Mouse (Mus musculus) embryo, embryonic 11 days (tissue): Measurements from ENCODE around the gene Kansl1.
"Not testable (repeated sequence)": the region's sequence is repeated elsewhere in the genome, so short reads cannot be mapped to it uniquely, and the experiment has no call there.

Source experiments
- DNase-seq: peaks from one replicate; pipeline ENCODE4 v3.0.0-alpha.2; 2015

Kansl1 gene

DNA sequence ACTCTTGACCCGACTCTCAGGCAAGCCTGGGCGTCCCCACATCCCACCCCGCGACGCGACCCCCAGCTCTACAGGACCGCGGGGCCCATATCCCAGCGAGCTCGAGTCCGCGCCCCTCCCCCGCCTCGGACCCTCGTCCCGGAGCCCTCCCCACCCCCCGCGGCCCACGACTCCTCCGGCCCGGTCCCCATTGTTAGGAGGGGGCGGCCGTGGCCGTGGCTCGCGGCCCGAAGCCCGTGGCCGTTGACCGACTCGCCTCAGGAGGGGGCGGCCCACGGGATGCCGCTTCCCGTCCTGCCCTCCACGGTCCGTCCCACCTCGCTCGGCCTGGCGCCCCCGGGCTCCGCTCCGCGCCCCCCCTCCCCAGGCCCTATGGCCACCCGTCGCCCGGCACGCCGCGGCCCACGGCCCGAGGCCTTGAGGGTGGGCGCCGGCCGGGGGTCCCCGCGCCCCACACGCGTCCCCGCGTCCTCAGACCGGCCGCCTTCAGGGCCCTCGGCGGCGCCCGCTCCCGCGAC, at the start of gene Kansl1:
Gene Kansl1 (minus strand): TSS at position 111 of the 518 bp plus-strand sequence.
- DNase-seq, result peak; percentile 68

DNA sequence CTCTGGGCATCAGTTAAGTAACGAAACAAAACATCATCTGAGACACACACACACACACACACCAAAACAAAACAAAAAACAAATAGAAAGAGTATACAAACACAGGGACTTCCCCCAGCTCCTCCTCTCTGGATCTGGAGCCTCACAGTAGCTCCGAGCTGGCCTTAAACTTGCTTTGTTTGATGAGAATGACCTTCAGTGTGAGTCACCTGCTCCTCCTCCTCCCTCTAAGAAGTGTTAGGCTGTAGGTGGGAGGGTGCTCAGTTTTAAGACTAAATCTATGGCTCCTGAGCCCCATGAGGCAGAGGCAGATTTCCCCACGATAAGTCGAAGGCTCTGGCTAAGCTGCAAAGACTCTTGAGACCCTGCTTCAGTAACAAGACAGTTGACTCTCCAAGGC, 43.8 kb upstream of the Kansl1 start:
- no peak for DNase-seq

DNA sequence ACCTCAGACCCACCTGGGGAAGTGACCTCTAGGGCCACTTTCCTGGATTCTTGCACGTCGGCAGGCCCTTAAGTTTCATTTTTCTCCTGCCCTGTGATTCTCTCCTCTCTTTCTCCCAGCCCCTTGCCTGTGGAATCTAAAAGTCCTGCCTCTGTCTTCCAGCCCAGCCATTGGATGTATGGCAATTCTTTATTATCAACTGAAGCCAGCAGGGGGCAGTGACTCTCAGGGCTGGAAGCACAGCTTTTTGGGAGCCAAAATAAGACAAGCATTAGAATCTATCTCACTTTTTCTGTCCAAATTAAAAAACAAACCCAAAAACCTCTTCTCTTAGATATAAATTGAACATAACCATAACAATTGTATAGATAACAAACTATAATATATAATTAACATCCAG, 41.9 kb upstream of the Kansl1 start:
- peak; percentile 61 for DNase-seq

- no peak for DNase-seq
These were observed 39.8 kb upstream of the Kansl1 start for GRCm38 (mm10) chr11:104508455-104508854.

- DNase-seq, result no peak
These were observed 19.6 kb upstream of the Kansl1 start for GRCm38 (mm10) chr11:104488292-104488691.

- DNase-seq, result no peak
These were observed 13.3 kb upstream of the Kansl1 start for GRCm38 (mm10) chr11:104481971-104482370.

- no peak for DNase-seq
These were observed 10.8 kb upstream of the Kansl1 start for GRCm38 (mm10) chr11:104479505-104479904.

- peak; percentile 96 for DNase-seq
These were observed 742 bp upstream of the Kansl1 start for GRCm38 (mm10) chr11:104469371-104469835.

DNA sequence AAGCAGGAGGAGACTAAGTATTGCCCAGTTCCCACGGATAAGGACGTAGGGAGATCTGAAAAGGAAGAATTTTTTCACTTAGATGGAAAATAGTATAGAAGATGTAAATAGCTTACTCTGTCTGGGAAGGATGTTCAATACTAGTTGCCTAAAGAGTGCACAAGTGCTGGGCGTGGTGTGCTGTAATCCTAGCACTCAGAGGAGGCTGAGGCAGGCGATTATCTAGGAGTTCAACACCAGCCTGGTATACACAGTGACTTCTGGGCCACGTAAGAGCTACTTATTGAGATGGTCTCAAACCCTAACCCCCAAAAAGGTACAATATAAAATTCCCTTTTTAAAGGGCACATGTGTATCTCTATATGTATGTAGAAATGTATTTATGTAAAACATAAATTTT, 963 bp downstream of the Kansl1 start:
- DNase-seq, result no peak

DNA sequence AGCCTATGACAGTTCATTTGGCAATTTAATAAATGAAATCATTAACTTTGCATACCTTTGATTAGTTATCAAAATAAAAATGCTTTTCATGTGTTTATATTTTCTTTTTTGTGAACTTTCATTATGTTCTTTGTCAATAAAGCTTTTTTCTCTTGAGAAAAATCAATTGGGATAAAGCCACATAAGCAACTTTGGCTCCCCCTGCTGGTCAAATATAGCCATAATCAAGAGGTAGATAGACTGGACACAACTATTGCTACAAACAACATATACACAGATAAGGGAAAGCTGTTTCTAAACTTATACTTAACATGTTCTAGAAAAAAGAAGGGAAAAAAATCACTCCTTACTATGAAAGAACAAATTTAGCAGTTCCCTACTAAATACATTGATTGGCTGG, 7.1 kb downstream of the Kansl1 start:
- DNase-seq, result peak; percentile 84

DNA sequence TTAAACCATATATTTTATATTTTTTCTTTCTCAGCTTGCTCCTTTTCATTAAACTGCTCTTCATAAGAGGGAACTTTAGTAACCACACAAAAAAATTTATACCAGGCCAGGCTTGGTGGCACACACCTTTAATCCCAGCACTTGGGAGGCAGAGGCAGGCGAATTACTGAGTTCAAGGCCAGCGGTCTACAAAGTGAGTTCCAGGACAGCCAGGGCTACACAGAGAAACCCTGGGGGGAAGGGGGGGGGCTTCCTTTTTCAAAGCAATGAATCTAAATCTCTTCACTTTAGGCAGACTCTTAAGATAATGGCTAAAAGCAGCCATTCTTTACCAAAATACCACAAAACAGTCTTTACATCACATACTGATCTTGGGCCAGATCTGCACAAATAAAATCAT, 9.0 kb downstream of the Kansl1 start:
- DNase-seq, result no peak

GRCm38 (mm10) chr11:104458507-104458906, 10.2 kb downstream of the Kansl1 start:
- no peak for DNase-seq

- DNase-seq, result no peak
These were observed 16.0 kb downstream of the Kansl1 start for GRCm38 (mm10) chr11:104452709-104453108.

- no peak for DNase-seq
These were observed 17.4 kb downstream of the Kansl1 start for GRCm38 (mm10) chr11:104451239-104451638.

DNA sequence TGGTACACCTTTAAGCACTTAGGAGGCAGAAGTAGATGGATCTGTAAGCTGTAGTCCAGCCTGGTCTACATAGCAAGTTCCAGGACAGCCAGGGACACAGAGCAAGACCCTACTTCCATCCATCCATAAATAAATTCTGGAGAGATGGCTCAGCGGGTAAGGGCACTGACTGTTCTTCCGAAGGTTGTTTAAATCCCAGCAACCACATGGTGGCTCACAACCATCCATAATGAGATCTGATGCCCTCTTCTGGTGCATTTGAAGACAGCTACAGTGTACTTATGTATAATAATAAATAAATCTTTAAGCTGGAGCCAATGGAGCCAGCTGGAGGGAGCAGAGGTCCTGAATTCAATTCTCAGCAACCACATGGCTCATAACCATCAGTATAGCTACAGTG, 20.2 kb downstream of the Kansl1 start:
- not testable (repeated sequence) for DNase-seq

- no peak for DNase-seq
These were observed 23.1 kb downstream of the Kansl1 start for GRCm38 (mm10) chr11:104445538-104445937.

DNA sequence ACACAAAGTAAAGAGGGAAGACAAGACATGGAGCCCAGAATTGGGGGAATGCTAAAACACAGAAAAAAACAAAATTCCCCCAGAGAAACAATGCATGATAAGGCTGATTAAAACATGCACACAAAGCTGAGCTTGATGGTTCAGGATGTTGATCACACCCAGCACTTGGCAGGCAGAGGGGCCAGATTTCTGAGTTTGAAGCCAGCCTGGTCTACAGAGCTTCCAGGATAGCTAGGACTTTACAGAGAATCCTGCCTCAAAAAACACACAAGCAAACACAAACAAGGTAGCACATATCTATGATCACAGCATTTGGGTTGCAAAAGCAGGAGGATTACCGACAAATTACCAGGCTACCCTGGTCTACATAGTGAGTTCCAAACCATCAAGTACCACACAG, 23.6 kb downstream of the Kansl1 start:
- no peak for DNase-seq

- DNase-seq, result no peak
These were observed 25.3 kb downstream of the Kansl1 start for GRCm38 (mm10) chr11:104443359-104443758.

DNA sequence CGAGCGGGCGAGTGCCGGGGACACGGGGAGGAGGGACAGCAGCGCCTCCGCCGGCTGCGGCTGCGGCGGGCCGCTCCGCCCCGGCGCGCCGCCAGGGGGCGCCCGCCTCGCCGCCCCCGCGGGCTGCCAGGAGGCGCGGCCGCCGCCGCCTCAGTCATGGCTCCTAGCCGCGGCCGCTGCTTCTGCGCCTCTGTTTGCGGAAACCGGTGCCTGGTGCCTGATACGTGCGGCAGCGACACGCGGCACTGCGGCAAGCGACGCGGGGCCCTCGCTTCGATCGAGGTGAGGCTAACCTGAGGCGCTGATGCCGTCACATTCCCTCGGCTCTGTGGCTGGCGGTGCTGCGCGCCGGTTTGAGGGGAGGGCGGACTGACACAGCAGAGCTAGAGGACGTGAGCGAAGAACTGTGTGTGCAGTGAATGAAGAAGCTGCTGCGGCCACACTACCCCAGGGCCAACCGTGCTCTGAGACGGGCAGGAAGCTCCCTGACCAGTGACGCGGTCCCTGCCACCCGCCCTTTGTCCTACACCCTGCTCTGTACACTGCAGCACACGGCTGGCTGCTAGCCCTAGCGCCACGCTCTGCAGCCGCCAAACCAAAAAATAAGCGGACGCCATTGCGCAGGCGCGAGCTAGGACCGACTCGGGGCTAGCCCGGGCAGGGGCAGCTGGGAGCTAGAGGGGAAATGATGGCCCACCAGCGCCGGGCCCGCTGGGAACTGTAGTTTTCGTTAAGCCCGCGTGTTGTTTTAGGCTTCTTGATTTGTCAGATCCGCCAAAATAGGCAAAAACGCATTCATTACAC, 26.1 kb downstream of the Kansl1 start:
- DNase-seq, result peak; percentile 97

- DNase-seq, result peak; percentile 90
These were observed 27.0 kb downstream of the Kansl1 start for GRCm38 (mm10) chr11:104441475-104442332.

DNA sequence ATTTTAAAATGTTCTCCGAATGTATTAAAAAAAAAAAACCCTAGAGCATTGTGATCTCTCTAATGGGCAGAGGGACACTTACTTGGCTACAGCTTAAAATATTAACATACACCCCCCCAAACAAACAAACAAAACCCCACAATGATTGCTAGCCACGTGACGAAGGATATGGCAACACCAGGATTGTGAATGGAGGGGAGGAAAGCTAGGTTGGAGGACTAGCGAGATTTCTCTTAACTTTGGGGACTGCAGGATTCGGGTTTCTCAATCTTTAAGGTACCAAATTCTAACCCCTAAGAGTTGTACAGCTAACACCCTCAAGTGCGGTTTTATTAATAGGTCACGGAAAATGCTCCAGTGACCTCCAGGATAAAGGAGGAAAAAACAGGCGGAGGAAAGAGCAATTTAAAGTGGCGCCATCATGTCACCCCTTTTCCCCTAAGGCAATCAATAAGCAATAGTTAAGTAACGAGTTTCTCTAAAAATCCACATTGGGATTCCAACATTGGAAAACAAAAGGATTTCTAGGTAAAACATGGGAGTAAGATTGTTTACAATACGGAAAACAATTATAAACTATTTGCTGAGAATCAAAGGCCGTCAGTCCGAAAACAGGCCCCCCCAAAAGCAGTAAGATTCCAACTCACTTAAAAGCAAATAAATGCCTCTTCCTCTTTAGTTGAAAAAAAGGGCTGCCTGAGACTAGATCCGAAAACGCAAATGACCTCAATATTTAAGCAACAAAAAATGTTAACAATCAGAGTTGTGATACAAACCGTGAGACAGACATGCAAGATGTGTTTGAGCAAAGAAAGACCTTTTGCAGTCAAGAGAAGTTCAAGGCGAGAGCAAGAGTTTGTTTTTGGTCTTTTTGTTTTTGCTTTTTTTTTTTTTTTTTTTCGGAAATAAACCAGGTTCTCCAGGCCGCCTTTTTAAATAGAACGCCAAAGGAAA, 27.9 kb downstream of the Kansl1 start:
- DNase-seq, result peak; percentile 55

DNA sequence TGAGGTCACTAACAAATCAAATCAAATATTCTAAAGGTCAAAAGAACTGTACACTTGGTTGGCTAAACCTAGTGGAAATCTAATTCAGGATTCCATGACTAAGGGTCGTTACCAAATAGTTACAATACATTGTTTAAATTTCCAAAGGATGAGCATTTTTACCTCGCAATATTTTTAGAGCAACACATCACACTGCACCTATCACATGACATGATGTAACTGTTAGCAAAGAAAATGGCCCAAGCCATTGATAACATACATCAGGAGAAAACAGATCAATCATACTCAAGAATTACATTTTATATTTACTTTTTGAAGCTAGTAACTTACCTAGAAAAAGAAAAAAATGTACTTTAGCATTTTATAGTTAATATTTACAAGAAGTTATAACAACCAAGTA, 29.0 kb downstream of the Kansl1 start:
- DNase-seq, result no peak
